Mouse (Mus musculus): ENCODE data around the gene Taf1b.
"Not testable (repeated sequence)": the region's sequence is repeated elsewhere in the genome, so short reads cannot be mapped to it uniquely, and the experiment has no call there.

Gene Taf1b

DNA sequence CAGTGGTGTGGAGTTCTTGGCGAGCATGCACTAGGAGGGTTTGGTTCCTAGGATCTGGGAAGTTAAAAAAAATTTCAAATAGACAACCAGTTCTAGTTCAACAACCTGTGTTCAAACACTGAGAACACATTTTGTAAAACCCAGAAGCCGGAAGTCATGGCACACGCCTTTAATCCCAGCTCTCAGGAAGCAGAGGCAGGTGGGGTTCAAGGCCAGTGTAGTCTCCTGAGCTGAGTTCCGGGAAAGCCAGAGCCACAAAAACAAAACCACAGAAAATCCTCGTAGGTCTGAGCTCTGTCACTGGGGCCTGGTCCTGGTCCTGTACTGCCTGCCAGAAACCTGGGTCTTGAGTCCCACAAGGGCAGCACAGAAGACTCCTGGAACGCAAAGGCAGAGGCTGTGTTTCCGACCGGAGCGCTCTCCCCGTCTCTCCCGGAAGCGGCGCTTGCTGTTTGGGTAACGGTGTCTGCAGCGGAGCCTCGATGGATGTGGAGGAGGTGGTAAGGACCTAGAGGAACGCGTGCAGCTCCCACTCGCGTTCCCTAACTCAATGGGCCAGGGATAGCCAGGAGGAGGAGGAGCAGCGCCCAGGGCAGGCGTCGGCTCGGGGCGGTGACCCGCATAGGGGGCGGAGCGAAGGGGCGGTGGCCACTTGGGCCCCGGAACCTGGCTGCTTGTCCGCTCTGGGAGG is at the start of gene Taf1b:
Gene Taf1b, plus strand, starts transcription at position 210 of the 691 bp plus-strand sequence.
- peak; percentile 84 for DNase-seq (ENCODE audit: low read depth, low spot score)

DNA sequence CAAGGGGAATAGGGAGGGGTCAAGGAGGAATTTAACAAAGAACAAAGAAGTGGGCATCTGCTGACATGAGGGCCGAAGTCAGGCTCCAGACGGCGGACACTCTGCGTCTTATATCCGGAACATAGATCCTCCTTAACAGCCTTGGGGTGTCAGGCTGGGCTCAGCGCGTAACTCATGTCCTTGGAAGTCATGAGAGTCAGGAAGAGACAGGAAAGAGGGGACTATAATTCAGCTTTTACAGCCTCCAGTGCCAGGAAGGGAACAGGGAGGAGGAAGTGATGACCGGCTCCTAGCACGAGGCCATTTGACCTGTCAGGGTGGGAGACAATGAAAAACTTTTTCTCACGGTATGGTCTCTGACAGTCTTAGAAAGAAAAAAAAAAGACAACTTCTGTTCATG is 37.8 kb upstream of the Taf1b start:
- no peak for DNase-seq (ENCODE audit: low read depth, low spot score)

DNA sequence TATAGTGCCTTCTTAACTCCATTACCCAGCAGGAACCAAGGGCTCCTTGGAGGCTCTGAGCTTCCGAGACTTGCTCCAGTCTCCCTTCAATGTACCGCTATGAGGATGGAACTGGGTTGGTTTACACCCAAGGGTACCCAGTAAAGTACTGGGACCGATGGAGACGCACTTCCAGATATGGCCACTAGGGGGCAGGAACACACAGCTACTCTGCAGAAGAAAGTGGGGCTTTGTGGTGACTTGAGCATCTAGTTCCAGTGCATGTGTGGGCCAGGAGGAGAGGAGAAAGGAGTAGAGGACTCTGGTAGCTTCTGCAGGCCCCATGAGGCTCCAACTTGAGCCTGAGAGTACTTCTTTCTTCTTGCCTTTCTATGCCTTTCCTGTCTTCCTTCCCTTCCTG is 36.0 kb upstream of the Taf1b start:
- DNase-seq (ENCODE audit: low read depth, low spot score), result not testable (repeated sequence)

DNA sequence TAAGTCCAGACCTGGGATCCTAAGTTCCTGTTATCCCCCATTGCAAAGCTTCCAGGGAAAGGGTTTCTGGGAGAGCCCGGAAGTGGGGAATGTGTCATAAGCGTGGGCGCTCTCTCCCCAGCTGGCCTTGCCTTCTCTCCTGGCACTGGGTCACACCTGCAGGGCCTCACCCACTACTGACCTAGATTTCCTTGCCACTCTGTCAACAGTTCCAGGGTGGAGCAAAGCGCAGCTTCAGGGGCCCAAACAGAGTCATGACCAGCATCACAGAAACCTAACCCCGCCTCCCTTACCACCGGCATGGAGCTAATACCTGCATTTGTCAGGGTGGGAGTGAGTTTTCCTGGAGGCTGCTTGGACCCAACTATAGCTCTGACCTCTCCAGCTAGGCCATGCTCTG is 34.7 kb upstream of the Taf1b start:
- DNase-seq (ENCODE audit: low read depth, low spot score), result not testable (repeated sequence)

DNA sequence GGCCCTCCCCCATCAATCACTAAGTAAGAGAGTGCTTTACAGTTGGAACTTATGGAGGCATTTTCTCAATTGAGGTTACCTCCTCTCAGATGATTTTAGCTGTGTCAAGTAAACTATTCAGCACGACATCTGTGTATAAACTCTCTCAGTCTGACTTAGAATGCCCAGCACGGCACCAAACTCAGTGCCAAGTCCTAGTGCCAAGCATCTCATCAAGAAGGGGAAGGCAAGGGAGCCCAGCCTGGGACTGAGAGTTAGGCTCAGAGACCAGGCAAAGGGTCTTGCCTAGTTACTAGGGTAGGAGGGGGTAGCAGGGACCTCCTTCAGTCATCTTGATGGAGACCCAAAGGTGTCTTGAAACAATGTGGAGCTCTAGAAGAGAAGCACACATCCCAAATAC is 29.2 kb upstream of the Taf1b start:
- DNase-seq (ENCODE audit: low read depth, low spot score), result no peak

DNA sequence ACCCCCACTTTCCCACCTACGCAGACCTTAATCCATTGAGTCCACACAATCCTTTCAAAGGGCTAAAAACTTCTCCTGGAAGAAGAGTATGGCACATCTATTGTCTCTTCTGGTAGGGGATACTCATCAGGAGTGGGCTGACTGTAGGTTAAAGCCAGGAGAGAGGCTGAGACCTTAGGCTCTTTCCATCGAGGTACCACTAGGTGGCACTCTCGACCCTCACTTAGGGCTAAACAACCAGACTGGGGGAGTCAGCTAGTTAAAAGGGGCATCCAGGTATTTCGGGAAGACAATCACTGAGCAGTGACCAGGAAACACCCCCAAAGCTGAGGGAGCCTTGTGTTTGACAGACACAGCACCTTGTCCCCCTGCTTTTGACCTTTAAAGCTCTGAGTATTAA is 27.2 kb upstream of the Taf1b start:
- DNase-seq (ENCODE audit: low read depth, low spot score), result no peak

DNA sequence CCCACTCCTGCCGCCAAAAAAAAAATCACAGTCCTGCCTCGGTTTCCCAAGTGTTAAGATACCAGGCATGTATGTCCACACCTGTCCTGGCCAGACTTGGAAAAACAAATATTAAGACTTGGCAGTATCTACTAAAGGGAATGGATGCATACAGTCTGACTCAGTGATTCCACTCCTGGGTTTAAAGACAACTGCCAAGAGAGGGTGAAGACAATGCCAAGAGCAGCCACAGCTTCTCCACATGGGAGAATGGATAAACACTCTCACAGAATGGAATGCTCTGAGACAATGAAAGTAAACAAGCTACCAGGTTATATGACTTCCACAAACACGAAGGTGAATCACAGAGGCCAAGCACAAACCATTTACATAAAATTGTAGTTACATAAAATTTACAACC is 24.9 kb upstream of the Taf1b start:
- DNase-seq (ENCODE audit: low read depth, low spot score), result no peak

DNA sequence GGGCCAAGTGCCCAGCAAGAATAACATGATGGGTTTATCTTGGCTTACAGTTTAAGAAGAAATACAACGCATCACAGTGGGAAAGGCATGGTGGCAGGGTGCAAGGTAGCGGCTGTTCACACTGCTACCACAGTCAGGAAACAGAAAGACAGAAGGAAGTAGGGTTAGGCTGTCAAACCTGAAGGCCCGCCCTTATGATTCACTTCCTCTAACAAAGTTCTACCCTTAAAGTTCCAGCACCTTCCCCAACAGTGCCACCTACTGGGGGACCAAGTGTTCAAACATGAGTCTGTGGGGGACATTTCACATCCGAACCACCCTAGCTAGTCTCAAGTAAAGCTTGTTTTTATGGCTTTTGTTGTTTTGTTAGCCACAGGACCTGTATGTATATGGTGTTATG is 13.2 kb upstream of the Taf1b start:
- no peak for DNase-seq (ENCODE audit: low read depth, low spot score)

DNA sequence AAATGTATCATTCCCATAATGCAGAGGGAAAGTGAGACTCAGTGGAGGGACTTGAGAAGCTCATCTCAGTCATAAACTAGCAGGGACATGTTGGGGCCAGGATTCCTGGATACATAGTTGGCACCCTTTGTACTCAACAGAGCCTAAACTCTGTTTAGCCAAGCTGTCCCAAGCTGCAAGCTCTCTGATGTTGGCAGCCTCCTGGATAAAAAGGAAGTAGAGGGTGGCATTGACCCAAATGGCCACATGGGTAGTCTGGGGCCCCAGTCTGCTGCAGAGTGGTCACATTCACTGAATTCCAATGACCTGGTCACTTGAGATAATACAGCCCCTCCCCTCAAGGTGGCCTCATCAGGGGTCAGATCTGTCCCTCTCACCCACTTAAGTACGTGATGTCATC is 11.3 kb upstream of the Taf1b start:
- DNase-seq (ENCODE audit: low read depth, low spot score), result no peak

DNA sequence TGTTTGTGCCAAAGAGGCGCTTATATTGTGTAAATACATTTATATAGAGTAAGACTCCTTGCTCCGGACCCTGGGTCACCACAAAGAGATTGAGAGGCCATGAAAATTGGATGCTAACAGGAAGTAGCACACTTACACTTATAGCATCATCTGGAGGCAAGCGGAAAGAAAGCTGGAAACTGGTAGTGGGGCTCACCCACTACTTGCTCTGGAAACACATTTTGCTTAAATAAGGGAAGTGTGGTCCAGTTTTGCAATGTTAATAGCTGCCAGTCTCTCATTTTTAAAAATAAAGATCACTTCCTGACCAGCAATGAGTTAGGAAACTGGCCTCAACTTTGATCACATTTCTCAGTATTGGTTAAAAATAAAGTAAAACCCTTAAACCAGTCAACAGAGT is 5.7 kb upstream of the Taf1b start:
- DNase-seq (ENCODE audit: low read depth, low spot score), result not testable (repeated sequence)

DNA sequence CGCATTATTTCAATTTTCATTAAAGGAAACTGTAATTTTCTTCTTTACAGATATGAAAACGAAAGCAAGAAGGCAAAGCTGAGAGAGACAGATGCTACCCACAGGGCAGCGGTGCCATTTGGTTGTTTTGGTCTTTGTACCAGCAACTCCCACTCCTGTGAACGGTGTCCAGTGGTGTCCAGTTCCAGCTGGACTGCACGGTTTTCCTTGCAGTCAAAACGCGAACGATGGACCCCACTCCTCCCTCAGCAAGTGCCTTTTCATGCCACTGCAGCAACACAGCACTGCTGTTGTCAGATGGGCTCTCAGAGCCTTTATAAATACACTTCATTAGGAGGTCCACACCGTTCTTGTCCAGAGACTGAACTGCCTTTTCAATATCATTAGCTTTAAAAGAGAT is 5.1 kb upstream of the Taf1b start:
- no peak for DNase-seq (ENCODE audit: low read depth, low spot score)

DNA sequence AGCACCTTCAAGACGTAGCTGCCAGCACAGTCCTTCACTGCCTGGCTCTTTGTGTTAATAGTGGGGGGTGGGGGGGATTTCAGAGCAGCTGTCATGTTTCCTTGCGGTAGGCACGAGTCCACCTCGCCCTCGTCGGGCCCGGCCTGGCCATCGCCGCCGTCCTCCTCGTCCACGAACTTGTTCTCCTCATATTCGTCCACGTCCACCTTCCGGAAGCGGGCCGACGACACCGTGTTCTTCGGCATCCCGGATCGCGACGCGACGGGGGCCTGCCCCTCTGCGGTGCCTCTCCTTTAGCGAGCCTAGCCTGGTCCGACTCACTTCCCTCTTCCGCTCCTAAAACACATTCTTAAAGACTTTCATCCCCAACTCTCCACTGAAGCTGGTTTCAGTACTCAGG is 4.7 kb upstream of the Taf1b start:
- no peak for DNase-seq (ENCODE audit: low read depth, low spot score)

DNA sequence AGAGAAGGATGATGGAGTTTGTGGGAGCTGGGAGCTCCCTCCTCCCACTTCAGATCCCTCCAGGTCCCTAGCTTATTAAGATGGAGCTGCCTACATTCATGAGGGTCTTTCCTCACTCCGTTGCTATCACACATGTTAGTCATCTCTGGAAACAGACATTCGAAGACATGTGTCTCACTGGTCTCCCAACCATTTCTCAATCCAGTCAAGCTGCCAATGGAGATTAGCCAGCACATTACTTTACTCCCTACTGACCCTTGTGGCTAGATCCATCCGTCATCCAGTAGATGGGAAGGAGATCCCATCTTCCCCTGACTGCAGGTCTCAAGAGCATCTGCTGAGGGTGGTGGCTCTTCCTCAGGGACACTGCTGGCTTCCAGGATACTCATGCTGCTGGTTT is 3.4 kb upstream of the Taf1b start:
- not testable (repeated sequence) for DNase-seq (ENCODE audit: low read depth, low spot score)

DNA sequence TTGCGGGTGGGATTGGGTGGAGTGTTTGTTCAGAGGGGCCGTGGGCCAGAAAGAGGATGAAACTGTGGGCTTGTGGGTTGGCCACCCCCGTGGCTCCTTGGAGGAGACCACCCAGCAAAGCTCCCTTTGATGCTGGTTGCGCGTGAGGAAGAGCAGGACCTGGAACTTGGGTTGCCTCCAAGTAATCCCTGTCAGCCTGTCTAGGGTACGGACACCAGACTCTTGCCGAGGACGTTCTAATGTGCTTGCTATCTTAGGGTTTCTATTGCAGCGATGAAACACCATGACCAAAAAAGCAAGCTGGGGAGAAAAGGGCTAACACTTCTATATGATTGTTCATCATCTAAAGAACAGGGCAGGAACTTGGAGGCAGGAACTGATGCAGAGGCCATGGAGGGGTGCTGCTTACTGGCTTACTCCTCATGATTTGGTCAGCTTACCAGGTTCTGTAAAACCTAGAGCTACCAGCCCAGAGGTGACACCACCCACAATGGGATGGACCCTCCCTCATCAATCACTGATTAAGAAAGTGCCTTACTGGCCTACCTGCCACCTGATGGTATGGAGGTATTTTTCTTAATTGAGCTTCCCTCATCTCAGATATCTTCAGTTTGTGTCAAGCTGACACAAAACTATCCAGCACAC is 804 bp downstream of the Taf1b start:
- DNase-seq (ENCODE audit: low read depth, low spot score), result not testable (repeated sequence)

DNA sequence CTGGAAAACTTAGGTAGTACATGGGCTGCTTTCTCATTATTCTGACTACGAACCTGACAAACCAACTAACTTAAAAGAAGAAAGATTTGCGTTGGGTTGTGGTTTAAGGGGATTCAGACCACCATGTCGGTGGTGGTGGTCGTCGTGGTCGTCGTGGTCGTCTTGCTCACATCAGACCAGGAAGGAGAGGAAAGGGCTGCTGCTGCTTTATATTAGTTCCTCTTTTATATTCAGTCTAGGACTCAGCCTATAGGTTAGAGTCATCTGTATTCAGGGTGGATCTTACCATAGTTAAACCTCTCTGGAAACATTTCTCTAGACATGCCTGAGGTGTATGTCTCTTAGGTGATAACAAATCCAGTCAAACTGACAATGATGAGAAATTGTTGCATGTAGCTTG is 19.0 kb downstream of the Taf1b start:
- no peak for DNase-seq (ENCODE audit: low read depth, low spot score)

DNA sequence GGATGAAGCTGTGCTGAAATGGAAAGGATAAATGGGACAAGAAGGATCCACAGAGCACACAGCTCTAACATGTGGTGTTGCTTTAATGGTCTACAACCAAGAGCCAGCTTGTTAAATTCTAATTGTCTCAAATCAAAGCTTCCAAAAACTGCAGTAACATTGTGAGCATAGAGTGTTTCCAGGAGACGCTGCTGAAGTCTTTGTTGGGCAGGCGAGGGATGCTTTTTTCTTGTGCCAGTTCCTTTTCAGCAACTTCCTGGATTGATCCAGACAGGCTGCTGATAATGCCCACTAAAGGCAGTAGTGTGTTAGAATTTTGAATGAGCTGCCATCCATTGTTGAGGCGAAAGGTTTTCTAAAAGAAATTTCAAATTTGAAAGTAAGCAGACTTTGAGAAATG is 22.9 kb downstream of the Taf1b start:
- no peak for DNase-seq (ENCODE audit: low read depth, low spot score)

DNA sequence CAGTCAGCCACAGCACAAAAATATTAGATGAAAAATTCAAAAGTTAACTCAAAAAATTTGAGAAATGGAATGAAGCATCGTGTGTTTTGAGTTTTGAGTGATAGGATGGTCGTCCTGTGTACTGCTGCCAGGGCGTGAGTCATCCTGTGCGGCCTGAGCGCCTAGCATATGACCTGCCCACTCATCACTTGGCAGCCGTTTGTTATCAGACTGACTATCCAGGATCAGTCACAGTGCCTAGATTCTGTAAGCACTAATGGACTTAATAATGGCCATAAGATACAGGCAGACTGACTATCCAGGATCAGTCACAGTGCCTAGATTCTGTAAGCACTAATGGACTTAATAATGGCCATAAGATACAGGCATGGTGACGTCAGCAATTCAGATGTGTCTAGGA is 26.9 kb downstream of the Taf1b start:
- DNase-seq (ENCODE audit: low read depth, low spot score), result not testable (repeated sequence)

DNA sequence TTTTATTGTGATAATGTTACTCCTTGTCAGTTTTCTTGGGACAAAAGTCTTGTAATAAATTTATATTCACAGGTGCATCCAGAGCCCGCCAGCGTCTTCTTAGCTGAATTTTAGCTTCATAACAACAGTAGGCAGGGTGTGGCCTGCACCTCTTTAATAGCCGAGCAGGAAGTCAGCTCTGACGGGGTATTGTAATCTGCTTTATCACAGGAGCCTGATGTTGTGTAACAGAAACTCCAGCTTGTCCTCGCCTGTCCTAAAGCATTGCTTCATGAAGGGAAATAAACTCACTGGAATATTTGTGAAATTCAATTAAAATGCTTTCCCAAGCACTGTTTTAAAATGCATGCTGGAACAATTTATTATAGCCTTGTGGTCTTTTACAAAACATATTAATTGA is 38.2 kb downstream of the Taf1b start:
- DNase-seq (ENCODE audit: low read depth, low spot score), result no peak

DNA sequence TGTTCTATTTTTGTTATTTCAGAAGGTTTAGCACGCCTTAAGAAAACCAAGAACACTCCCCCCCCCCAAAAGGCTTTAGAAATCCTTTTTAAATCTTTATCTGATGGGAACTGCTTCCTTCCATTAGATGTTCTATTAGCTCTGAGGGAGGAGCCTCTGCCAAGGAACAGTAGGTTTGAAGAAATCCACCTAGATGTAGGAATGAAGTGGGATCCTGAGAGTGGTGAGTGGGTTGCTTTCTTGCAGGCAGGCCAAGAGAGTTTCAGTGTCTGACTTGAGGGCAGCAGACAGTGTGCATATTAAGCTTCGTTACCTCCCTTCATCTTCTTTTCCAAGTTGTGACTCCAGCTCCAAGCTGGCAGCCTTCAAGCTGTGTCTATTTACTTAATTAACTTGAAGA is 39.0 kb downstream of the Taf1b start:
- no peak for DNase-seq (ENCODE audit: low read depth, low spot score)

DNA sequence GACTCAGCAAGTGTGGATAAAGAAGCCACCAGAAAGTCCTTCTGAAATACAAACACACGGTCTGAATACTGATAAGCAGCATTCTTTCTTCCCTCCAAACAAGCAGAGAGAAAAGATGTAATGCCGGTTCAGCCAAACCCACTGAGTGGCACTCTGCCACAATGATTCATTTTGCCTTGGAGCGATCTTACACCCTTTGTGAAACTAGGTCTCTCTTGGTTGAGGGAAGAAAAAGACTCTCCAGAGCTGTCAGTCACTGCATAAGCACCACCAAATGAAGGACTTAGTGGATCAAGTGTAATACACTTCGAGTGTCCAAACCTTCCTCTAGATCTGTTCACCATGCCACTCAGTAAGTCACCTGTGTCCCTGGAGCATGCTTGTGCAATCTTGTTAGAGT is 39.8 kb downstream of the Taf1b start:
- peak; percentile 41 for DNase-seq (ENCODE audit: low read depth, low spot score)

DNA sequence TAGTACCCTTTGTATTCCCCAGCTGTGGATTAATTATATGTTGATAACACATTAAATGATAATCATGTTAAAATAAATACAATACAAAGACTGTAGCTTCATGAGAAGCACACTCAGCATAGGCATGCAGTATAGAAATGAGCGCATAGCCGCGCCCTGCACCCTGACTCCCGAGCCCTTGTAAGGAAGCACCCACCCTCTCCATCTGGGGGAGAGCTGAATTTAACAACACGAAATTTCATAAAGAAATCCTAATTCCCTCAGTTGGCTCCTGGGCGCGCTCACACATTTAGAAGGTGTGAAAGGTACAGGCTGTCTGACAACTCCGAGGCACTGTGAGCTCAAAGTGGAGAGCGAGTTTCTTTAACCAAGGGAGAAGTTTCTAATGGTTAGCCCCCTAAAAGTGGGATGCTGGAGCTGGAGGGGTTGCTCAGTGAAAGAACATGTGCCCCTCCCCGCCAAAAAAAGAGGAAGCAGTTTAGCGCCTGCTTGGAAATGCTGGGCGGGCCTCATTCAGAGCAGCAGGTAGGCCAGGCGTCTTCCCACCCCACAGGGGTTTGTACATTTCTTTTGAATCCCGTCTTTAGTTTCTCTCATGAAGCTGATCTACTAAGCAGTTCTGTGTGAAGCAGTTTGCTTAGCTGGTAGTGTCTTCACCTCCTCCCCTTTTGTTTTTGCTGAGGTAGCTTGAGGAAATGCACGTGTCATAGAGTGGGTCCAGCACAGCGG is 43.4 kb downstream of the Taf1b start:
- DNase-seq (ENCODE audit: low read depth, low spot score), result peak; percentile 23

DNA sequence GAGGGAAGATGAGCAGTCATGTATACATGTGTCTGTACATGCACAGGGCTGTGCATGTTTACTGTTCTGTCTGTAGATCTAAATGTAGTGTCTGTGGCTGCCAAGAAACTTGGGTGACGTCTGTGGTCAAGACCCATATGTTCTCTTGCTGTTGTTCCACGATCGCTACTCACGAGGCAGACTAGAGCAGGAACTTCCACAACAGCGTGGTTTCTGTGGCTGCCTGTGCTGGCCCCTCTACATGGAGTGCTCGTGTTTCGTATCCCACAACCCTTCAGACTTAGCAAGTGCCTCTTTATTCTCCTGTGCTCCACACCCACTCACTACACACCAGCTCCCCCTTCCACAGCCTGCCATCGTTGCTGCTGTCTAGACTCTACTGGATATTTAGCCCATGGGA is 49.5 kb downstream of the Taf1b start:
- DNase-seq (ENCODE audit: low read depth, low spot score), result no peak

DNA sequence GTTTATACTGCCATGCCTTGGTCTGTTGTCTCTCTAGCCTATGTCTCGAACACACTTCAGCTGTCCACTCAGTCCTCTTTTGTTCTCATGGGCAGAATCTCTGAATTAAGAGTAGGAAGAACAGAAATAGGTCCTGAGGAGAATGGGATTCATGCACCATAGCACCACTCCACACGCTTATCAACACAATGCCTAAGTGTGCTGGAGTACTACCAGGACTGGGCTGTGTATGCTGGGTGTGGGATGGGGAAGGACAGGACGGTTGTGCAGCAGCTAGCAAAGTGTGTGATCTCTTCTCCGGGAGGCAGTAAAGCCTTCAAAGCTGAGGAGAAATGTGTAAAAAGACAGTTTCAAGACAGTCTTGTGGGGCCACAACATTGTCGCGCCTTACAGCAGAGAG is 50.7 kb downstream of the Taf1b start:
- no peak for DNase-seq (ENCODE audit: low read depth, low spot score)

Data from telencephalon, adult 2 months (tissue).